Mouse (Mus musculus): ENCODE results near the gene Lrch1. TPM values are rescaled to one million over a fixed set of nuclear protein-coding genes. Genes with fewer than 3 reads are reported as not detected.

Lrch1 gene
- total RNA-seq, 2 experiments from 2014 or later, result 40.9 to 43.4 TPM

DNA sequence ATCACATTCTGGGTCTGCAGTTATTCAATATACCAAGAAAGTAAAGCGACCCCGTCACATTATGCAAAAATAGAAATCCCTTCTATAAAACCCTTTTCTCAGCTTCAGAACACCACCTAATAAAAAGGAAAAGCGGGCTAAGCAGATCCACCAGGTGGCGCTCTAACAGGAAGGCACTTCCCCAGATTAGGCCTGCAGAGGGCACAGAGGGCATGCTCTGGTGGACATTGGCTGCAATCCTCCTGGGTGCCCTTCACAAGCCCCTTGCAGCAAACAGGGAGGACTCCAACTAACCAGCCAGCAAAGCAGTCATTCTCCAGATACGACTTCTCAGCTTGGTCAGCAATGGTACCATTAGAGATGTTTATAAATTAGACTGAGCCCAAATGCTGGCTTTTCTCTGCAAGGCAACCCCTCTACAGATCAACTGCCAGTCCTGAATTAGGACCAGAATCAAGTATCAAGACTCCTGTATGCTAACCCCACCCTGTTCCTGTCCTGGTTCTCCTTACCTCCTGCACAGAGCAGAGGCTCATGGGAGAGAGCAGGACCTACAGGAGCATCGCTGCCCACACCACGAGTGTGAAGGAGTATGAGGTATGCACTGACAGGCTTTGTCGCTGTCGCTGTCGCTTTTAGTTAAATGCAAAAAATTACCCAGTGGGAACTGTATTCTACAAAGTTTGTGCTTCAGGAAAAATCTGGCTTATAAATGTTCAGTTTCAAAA is 183.3 kb downstream of the Lrch1 start:
- DNase-seq, result peak; percentile 80
- intact Hi-C loops (cut with DNase I), result loop anchor here (2.0 to 5.0 kb wide), 2 partner anchors 182 to 223 kb away; partner anchors contain the start of gene Lrch1

DNA sequence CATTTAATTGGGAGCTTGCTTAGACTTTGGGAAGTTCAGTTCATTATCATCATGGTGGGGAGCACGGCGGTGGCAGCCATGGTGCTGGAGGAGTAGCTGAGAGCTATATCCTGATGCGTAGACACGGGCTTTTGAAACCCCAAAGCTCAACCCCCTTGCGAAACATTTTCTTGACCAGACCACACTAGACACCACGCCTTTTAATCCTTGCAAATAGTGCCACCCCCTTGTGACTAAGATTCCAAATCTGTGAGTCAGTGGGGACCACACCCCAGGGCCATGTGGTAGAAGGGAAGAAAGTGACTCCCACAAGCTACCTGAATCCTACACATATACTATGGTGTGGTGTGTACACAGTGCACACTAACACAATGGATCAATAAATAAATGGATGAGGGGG is 210.8 kb downstream of the Lrch1 start:
- intact Hi-C loops (cut with DNase I), result no loop called here
- no peak for DNase-seq

DNA sequence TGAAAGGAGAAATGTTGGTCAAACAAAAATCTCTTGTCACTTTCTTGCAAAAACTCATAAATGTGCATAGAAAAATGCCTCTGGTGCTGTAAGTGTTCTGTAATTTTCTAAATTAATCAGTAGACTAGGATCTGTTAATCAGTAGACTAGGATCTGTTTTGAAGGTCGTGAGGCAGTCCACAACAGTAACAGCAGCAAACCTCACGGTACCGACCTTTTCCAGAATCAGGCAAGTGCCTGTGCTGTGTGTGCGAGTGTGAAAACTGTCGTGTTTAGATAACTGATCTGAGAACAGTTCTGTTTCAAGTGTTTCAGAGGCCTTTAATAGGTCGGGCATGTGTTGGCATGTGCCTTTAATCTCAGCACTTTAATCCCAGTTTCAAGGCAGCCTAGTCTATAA is 212.2 kb downstream of the Lrch1 start:
- intact Hi-C loops (cut with DNase I), result no loop called here
- no peak for DNase-seq

- DNase-seq, result no peak
- intact Hi-C loops (cut with DNase I), result no loop called here
Measured at GRCm38 (mm10) chr14:74733397-74733796, 214.3 kb downstream of the Lrch1 start.

DNA sequence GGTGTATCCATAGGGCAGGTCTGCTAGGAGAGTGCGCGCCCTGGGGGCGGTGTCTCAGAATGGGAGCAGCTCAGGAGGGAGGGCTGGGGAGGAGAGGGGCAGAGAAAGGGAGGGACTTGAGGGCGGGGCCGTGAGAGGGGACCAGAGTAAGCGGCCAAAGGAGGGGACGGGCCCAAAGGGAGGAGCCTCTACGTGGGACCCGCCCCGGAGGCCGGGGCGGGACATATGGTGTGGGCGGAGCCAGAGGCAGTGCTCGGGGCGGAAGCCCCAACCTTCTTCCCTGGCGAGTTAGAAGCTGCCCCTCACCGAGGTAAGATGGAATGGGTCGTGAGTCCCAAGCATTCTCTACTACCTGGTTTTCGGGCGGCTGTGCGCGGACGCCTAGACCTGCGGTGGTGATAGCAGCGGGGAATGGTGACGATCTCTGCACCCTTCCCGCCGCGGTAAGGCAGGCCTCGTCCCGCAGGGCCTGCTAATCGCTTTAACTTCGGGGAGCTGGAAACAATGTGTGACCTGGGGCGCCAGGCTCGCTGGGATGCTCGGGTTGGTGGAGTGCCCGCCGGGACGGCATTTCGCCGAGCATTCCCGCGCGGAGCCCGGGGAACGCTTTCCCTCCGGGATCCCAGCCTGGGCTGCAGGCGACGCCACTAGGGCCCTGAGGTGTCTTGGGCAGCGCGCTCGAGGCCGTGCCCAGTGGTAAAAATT is 215.4 kb downstream of the Lrch1 start, which contains the start of gene Esd:
Gene Esd, plus strand, starts transcription at position 219 of the 705 bp plus-strand sequence.
- peak; percentile 93 for DNase-seq
- intact Hi-C loops (cut with DNase I), result no loop called here

- no peak for DNase-seq
- intact Hi-C loops (cut with DNase I), result no loop called here
Measured at GRCm38 (mm10) chr14:74731221-74732078, 216.2 kb downstream of the Lrch1 start.

GRCm38 (mm10) chr14:74723541-74723940 is 224.1 kb downstream of the Lrch1 start:
- DNase-seq, result no peak
- intact Hi-C loops (cut with DNase I), result no loop called here

DNA sequence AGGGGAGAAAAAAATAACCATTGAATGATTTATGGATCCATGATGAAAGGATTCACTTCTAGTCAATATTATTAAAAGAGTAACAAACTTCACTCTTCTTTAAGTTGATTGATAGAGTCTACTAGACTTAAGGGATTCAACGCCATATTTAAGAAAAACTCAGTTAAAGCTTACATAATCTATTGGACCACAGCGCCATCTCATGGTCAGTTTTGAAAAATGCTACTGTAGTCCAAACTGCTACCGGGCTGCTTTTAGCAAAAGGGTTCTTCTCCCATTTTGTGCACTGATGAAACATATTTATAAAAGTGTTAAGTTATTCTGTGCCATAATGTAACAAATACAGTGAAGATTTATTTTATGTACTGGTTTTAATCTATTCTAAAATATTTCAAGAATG is 238.6 kb downstream of the Lrch1 start:
- intact Hi-C loops (cut with DNase I), result no loop called here
- DNase-seq, result peak; percentile 8

Other genes with a start within 250 kb of the Lrch1 start
- gene Esd, start 215.6 kb downstream of the Lrch1 start, total RNA-seq (2021), result 10 to 100 TPM; 96.8 to 98.7 TPM
- under 1 TPM; 0.30 to 0.36 TPM for gene Rubcnl, start 68.2 kb upstream of the Lrch1 start, total RNA-seq (2021)
- not detected for gene Lrrc63, start 183.0 kb upstream of the Lrch1 start, total RNA-seq (2021)
- gene Lcp1, start 183.2 kb upstream of the Lrch1 start, total RNA-seq (2021), result 10 to 100 TPM; 10.4 to 11.9 TPM

Measured in left cerebral cortex, postnatal 4 days (tissue).